Mouse (Mus musculus): ENCODE measurements around the gene Zfp217. TPM values are rescaled to one million over a fixed set of nuclear protein-coding genes. Genes with fewer than 3 reads are reported as not detected.

Zfp217 gene
- polyA plus RNA-seq, 1 experiment from 2014 or later, result 3.0 TPM

GRCm38 (mm10) chr2:170103852-170104251 lies 44.1 kb downstream of the Zfp217 start:
- H3K4me1 ChIP-seq (replicated peaks), result 0 out of 2 replicates have a peak, but pooled peaks cover 5% of the 10 kb centered on the region
- H3K27me3 ChIP-seq (ENCODE audit: insufficient read depth, poor library complexity, severe bottlenecking), result no peaks in the 10 kb centered on the region
- no peaks in the 10 kb centered on the region for H3K9me3 ChIP-seq
- peak; percentile 44 for DNase-seq (ENCODE audit: low spot score)
- H3K36me3 ChIP-seq, result peaks cover 25% of the 10 kb centered on the region
- H3K4me3 ChIP-seq, result no peak overlapping the region
- WGBS, result 59% methylated on average over 9 of the region's 9 CpGs
- no peak overlapping the region for H3K27ac ChIP-seq

- no peak for DNase-seq (ENCODE audit: low spot score)
- WGBS, result 80% methylated on average over 5 of the region's 5 CpGs
- H3K9me3 ChIP-seq, result no peaks in the 10 kb centered on the region
- H3K4me1 ChIP-seq (replicated peaks), result 0 out of 2 replicates have a peak, but pooled peaks cover 5% of the 10 kb centered on the region
- H3K27me3 ChIP-seq (ENCODE audit: insufficient read depth, poor library complexity, severe bottlenecking), result no peaks in the 10 kb centered on the region
- no peak overlapping the region for H3K27ac ChIP-seq
- peaks cover 25% of the 10 kb centered on the region for H3K36me3 ChIP-seq
- H3K4me3 ChIP-seq, result no peak overlapping the region
These were observed 44.6 kb downstream of the Zfp217 start for GRCm38 (mm10) chr2:170103341-170103740.

GRCm38 (mm10) chr2:170101932-170102331 lies 46.0 kb downstream of the Zfp217 start:
- no peaks in the 10 kb centered on the region for H3K9me3 ChIP-seq
- H3K27me3 ChIP-seq (ENCODE audit: insufficient read depth, poor library complexity, severe bottlenecking), result no peaks in the 10 kb centered on the region
- H3K4me3 ChIP-seq, result no peak overlapping the region
- peaks cover 13% of the 10 kb centered on the region for H3K36me3 ChIP-seq
- 0 out of 2 replicates have a peak, but pooled peaks cover 5% of the 10 kb centered on the region for H3K4me1 ChIP-seq (replicated peaks)
- no peak for DNase-seq (ENCODE audit: low spot score)
- H3K27ac ChIP-seq, result no peak overlapping the region
- 75% methylated on average over 7 of the region's 7 CpGs for WGBS

- H3K27ac ChIP-seq, result peak overlapping the region; percentile 80
- H3K4me1 ChIP-seq (replicated peaks), result 0 out of 2 replicates have a peak, but pooled peaks cover 5% of the 10 kb centered on the region
- peaks cover 5% of the 10 kb centered on the region; the same call in 1 of the 2 replicates for H3K36me3 ChIP-seq
- H3K9me3 ChIP-seq, result no peaks in the 10 kb centered on the region
- H3K27me3 ChIP-seq (ENCODE audit: insufficient read depth, poor library complexity, severe bottlenecking), result no peaks in the 10 kb centered on the region
- no peak overlapping the region for H3K4me3 ChIP-seq
- DNase-seq (ENCODE audit: low spot score), result peak; percentile 94
- 8% methylated on average over 12 of the region's 12 CpGs for WGBS
These were observed 46.8 kb downstream of the Zfp217 start for GRCm38 (mm10) chr2:170101132-170101531.

- Histone ChIP-seq H3K27me3 (ENCODE audit: insufficient read depth, poor library complexity, severe bottlenecking) (no peaks in the 10 kb centered on the region), H3K9me3 (no peaks in the 10 kb centered on the region), H3K4me3 (no peak overlapping the region), H3K36me3 (no peaks in the 10 kb centered on the region), H3K4me1 (replicated peaks) (no peaks in the 10 kb centered on the region), H3K27ac (no peak overlapping the region)
- 92% methylated on average over 9 of the region's 9 CpGs for WGBS
- no peak for DNase-seq (ENCODE audit: low spot score)
These were observed 53.0 kb downstream of the Zfp217 start for GRCm38 (mm10) chr2:170094871-170095270.

GRCm38 (mm10) chr2:170094220-170094619 lies 53.7 kb downstream of the Zfp217 start:
- Histone ChIP-seq H3K4me1 (replicated peaks) (no peaks in the 10 kb centered on the region), H3K4me3 (no peak overlapping the region), H3K27ac (no peak overlapping the region), H3K36me3 (no peaks in the 10 kb centered on the region), H3K9me3 (no peaks in the 10 kb centered on the region), H3K27me3 (ENCODE audit: insufficient read depth, poor library complexity, severe bottlenecking) (no peaks in the 10 kb centered on the region)
- no peak for DNase-seq (ENCODE audit: low spot score)
- WGBS, result 90% methylated on average over 17 of the region's 17 CpGs

- DNase-seq (ENCODE audit: low spot score), result no peak
- H3K4me3 ChIP-seq, result no peak overlapping the region
- H3K36me3 ChIP-seq, result no peaks in the 10 kb centered on the region
- H3K27ac ChIP-seq, result no peak overlapping the region
- peaks cover 10% of the 10 kb centered on the region; the same call in 1 of the 2 replicates for H3K4me1 ChIP-seq (replicated peaks)
- H3K9me3 ChIP-seq, result no peaks in the 10 kb centered on the region
- H3K27me3 ChIP-seq (ENCODE audit: insufficient read depth, poor library complexity, severe bottlenecking), result no peaks in the 10 kb centered on the region
- 80% methylated on average over 10 of the region's 10 CpGs for WGBS
These were observed 56.1 kb downstream of the Zfp217 start for GRCm38 (mm10) chr2:170091563-170092443.

GRCm38 (mm10) chr2:170078442-170079017 lies 69.4 kb downstream of the Zfp217 start:
- 0 out of 2 replicates have a peak, but pooled peaks cover 4% of the 10 kb centered on the region for H3K4me1 ChIP-seq (replicated peaks)
- H3K4me3 ChIP-seq, result no peak overlapping the region
- H3K36me3 ChIP-seq, result no peaks in the 10 kb centered on the region
- no peaks in the 10 kb centered on the region for H3K27me3 ChIP-seq (ENCODE audit: insufficient read depth, poor library complexity, severe bottlenecking)
- no peak overlapping the region for H3K27ac ChIP-seq
- DNase-seq (ENCODE audit: low spot score), result no peak
- no peaks in the 10 kb centered on the region for H3K9me3 ChIP-seq
- whole genome bisulfite sequencing, result 52% methylated on average over 15 of the region's 15 CpGs

- 0 out of 2 replicates have a peak, but pooled peaks cover 4% of the 10 kb centered on the region for H3K4me1 ChIP-seq (replicated peaks)
- H3K27ac ChIP-seq, result no peak overlapping the region
- 89% methylated on average over 10 of the region's 10 CpGs for WGBS
- H3K27me3 ChIP-seq (ENCODE audit: insufficient read depth, poor library complexity, severe bottlenecking), result no peaks in the 10 kb centered on the region
- H3K36me3 ChIP-seq, result no peaks in the 10 kb centered on the region
- DNase-seq (ENCODE audit: low spot score), result no peak
- no peak overlapping the region for H3K4me3 ChIP-seq
- no peaks in the 10 kb centered on the region for H3K9me3 ChIP-seq
These were observed 69.9 kb downstream of the Zfp217 start for GRCm38 (mm10) chr2:170078041-170078440.

GRCm38 (mm10) chr2:170076941-170077490 lies 70.9 kb downstream of the Zfp217 start:
- Histone ChIP-seq H3K36me3 (no peaks in the 10 kb centered on the region), H3K27me3 (ENCODE audit: insufficient read depth, poor library complexity, severe bottlenecking) (no peaks in the 10 kb centered on the region), H3K4me3 (no peak overlapping the region), H3K9me3 (no peaks in the 10 kb centered on the region), H3K4me1 (replicated peaks) (0 out of 2 replicates have a peak, but pooled peaks cover 4% of the 10 kb centered on the region), H3K27ac (no peak overlapping the region)
- DNase-seq (ENCODE audit: low spot score), result no peak
- WGBS, result 78% methylated on average over 6 of the region's 6 CpGs

- WGBS, result 61% methylated on average over 15 of the region's 15 CpGs
- DNase-seq (ENCODE audit: low spot score), result no peak
- Histone ChIP-seq H3K4me1 (replicated peaks) (peaks cover 6% of the 10 kb centered on the region; the same call in 1 of the 2 replicates), H3K9me3 (no peaks in the 10 kb centered on the region), H3K4me3 (no peak overlapping the region), H3K27ac (no peak overlapping the region), H3K36me3 (no peaks in the 10 kb centered on the region), H3K27me3 (ENCODE audit: insufficient read depth, poor library complexity, severe bottlenecking) (no peaks in the 10 kb centered on the region)
These were observed 77.2 kb downstream of the Zfp217 start for GRCm38 (mm10) chr2:170070641-170071241.

- WGBS, result 87% methylated on average over 5 of the region's 5 CpGs
- DNase-seq (ENCODE audit: low spot score), result no peak
- H3K36me3 ChIP-seq, result no peaks in the 10 kb centered on the region
These were observed 77.9 kb downstream of the Zfp217 start for GRCm38 (mm10) chr2:170069976-170070375.

More at GRCm38 (mm10) chr2:170069976-170070375, 77.9 kb downstream of the Zfp217 start:
- H3K4me3 ChIP-seq, result no peak overlapping the region
- H3K4me1 ChIP-seq (replicated peaks), result peaks cover 6% of the 10 kb centered on the region; the same call in 1 of the 2 replicates
- no peaks in the 10 kb centered on the region for H3K27me3 ChIP-seq (ENCODE audit: insufficient read depth, poor library complexity, severe bottlenecking)
- no peaks in the 10 kb centered on the region for H3K9me3 ChIP-seq
- H3K27ac ChIP-seq, result no peak overlapping the region

Data from hindbrain, embryonic 10.5 days (tissue).